Mouse (Mus musculus): ENCODE results near the gene Cep250. TPM values are rescaled to one million over a fixed set of nuclear protein-coding genes. Genes with fewer than 3 reads are reported as not detected.

Cep250 gene
- polyA plus RNA-seq, 1 experiment from 2014 or later = 22.5 TPM

GRCm38 (mm10) chr2:155962991-155963390 is 6.7 kb downstream of the Cep250 start:
- H3K36me3 ChIP-seq = peaks cover 58% of the 10 kb centered on the region

GRCm38 (mm10) chr2:155973348-155973747 is 17.1 kb downstream of the Cep250 start:
- H3K4me1 ChIP-seq = no peaks in the 10 kb centered on the region
- H3K4me2 ChIP-seq (replicated peaks) = no peak overlapping the region
- H3K27me3 ChIP-seq = no peaks in the 10 kb centered on the region
- no peak overlapping the region for H3K27ac ChIP-seq (replicated peaks)
- H3K36me3 ChIP-seq = peaks cover 89% of the 10 kb centered on the region
- WGBS = 72% methylated on average over 6 of the region's 6 CpGs
- H3K9ac ChIP-seq = no peak overlapping the region
- ATAC-seq (ENCODE audit: insufficient number of reproducible peaks, low FRiP score, low TSS enrichment, low read depth) = no peak
- no peaks in the 10 kb centered on the region for H3K9me3 ChIP-seq (replicated peaks)
- no peak overlapping the region for H3K4me3 ChIP-seq (replicated peaks)

More at GRCm38 (mm10) chr2:155962991-155963390, 6.7 kb downstream of the Cep250 start:
- 25% methylated on average over 1 of the region's 1 CpGs for WGBS
- ATAC-seq (ENCODE audit: insufficient number of reproducible peaks, low FRiP score, low TSS enrichment, low read depth) = no peak
- no peak overlapping the region for H3K9ac ChIP-seq
- no peak overlapping the region for H3K4me3 ChIP-seq (replicated peaks)
- H3K27me3 ChIP-seq = no peaks in the 10 kb centered on the region
- no peak overlapping the region for H3K27ac ChIP-seq (replicated peaks)
- H3K4me1 ChIP-seq = 0 out of 2 replicates have a peak, but pooled peaks cover 2% of the 10 kb centered on the region
- H3K4me2 ChIP-seq (replicated peaks) = no peak overlapping the region
- H3K9me3 ChIP-seq (replicated peaks) = no peaks in the 10 kb centered on the region

- H3K4me1 ChIP-seq = no peaks in the 10 kb centered on the region
- ATAC-seq (ENCODE audit: insufficient number of reproducible peaks, low FRiP score, low TSS enrichment, low read depth) = no peak
- WGBS = 81% methylated on average over 14 of the region's 14 CpGs
- no peak overlapping the region for H3K9ac ChIP-seq
- H3K9me3 ChIP-seq (replicated peaks) = no peaks in the 10 kb centered on the region
- no peaks in the 10 kb centered on the region for H3K27me3 ChIP-seq
- no peak overlapping the region for H3K4me3 ChIP-seq (replicated peaks)
- H3K27ac ChIP-seq (replicated peaks) = no peak overlapping the region
- peaks cover 88% of the 10 kb centered on the region for H3K36me3 ChIP-seq
- H3K4me2 ChIP-seq (replicated peaks) = no peak overlapping the region
Observed at GRCm38 (mm10) chr2:155974087-155974731, 18.0 kb downstream of the Cep250 start.

- Histone ChIP-seq H3K9me3 (replicated peaks) (no peaks in the 10 kb centered on the region), H3K4me1 (no peaks in the 10 kb centered on the region), H3K27ac (replicated peaks) (no peak overlapping the region), H3K27me3 (no peaks in the 10 kb centered on the region), H3K9ac (no peak overlapping the region), H3K4me3 (replicated peaks) (no peak overlapping the region), H3K4me2 (replicated peaks) (no peak overlapping the region), H3K36me3 (peaks cover 95% of the 10 kb centered on the region)
- ATAC-seq (ENCODE audit: insufficient number of reproducible peaks, low FRiP score, low TSS enrichment, low read depth) = no peak; the same call in 1 of the 2 replicates
- WGBS = 83% methylated on average over 5 of the region's 5 CpGs
Observed at GRCm38 (mm10) chr2:155979328-155979991, 23.2 kb downstream of the Cep250 start.

- Histone ChIP-seq H3K9ac (no peak overlapping the region), H3K4me3 (replicated peaks) (no peak overlapping the region), H3K27me3 (no peaks in the 10 kb centered on the region), H3K27ac (replicated peaks) (no peak overlapping the region), H3K36me3 (peaks cover 100% of the 10 kb centered on the region), H3K4me1 (no peaks in the 10 kb centered on the region), H3K4me2 (replicated peaks) (no peak overlapping the region), H3K9me3 (replicated peaks) (no peaks in the 10 kb centered on the region)
- ATAC-seq (ENCODE audit: insufficient number of reproducible peaks, low FRiP score, low TSS enrichment, low read depth) = no peak
- 82% methylated on average over 7 of the region's 7 CpGs for WGBS
Observed at GRCm38 (mm10) chr2:155985776-155986175, 29.5 kb downstream of the Cep250 start.

- H3K4me1 ChIP-seq = no peaks in the 10 kb centered on the region
- peaks cover 100% of the 10 kb centered on the region for H3K36me3 ChIP-seq
- no peaks in the 10 kb centered on the region for H3K9me3 ChIP-seq (replicated peaks)
- no peak overlapping the region for H3K9ac ChIP-seq
- ATAC-seq (ENCODE audit: insufficient number of reproducible peaks, low FRiP score, low TSS enrichment, low read depth) = no peak
- WGBS = 95% methylated on average over 6 of the region's 6 CpGs
- H3K4me2 ChIP-seq (replicated peaks) = no peak overlapping the region
- H3K27ac ChIP-seq (replicated peaks) = no peak overlapping the region
- H3K27me3 ChIP-seq = no peaks in the 10 kb centered on the region
- no peak overlapping the region for H3K4me3 ChIP-seq (replicated peaks)
Observed at GRCm38 (mm10) chr2:155987131-155987530, 30.9 kb downstream of the Cep250 start.

GRCm38 (mm10) chr2:155989085-155989484 is 32.8 kb downstream of the Cep250 start:
- no peaks in the 10 kb centered on the region for H3K4me1 ChIP-seq
- H3K9ac ChIP-seq = no peak overlapping the region
- no peak for ATAC-seq (ENCODE audit: insufficient number of reproducible peaks, low FRiP score, low TSS enrichment, low read depth)
- no peak overlapping the region for H3K4me3 ChIP-seq (replicated peaks)
- WGBS = 69% methylated on average over 4 of the region's 4 CpGs
- peaks cover 100% of the 10 kb centered on the region for H3K36me3 ChIP-seq
- H3K4me2 ChIP-seq (replicated peaks) = no peak overlapping the region
- H3K9me3 ChIP-seq (replicated peaks) = no peaks in the 10 kb centered on the region
- H3K27me3 ChIP-seq = no peaks in the 10 kb centered on the region
- no peak overlapping the region for H3K27ac ChIP-seq (replicated peaks)

GRCm38 (mm10) chr2:155991151-155991550 is 34.9 kb downstream of the Cep250 start:
- 91% methylated on average over 10 of the region's 10 CpGs for WGBS
- no peak overlapping the region for H3K4me2 ChIP-seq (replicated peaks)
- ATAC-seq (ENCODE audit: insufficient number of reproducible peaks, low FRiP score, low TSS enrichment, low read depth) = no peak

GRCm38 (mm10) chr2:155991863-155992321 is 35.6 kb downstream of the Cep250 start:
- Histone ChIP-seq H3K4me3 (replicated peaks) (no peak overlapping the region), H3K4me2 (replicated peaks) (no peak overlapping the region), H3K9me3 (replicated peaks) (no peaks in the 10 kb centered on the region), H3K4me1 (no peaks in the 10 kb centered on the region), H3K27me3 (no peaks in the 10 kb centered on the region), H3K36me3 (peaks cover 100% of the 10 kb centered on the region), H3K27ac (replicated peaks) (no peak overlapping the region), H3K9ac (no peak overlapping the region)
- no peak for ATAC-seq (ENCODE audit: insufficient number of reproducible peaks, low FRiP score, low TSS enrichment, low read depth)
- 75% methylated on average over 14 of the region's 14 CpGs for WGBS

More at GRCm38 (mm10) chr2:155991151-155991550, 34.9 kb downstream of the Cep250 start:
- H3K4me3 ChIP-seq (replicated peaks) = no peak overlapping the region
- H3K27ac ChIP-seq (replicated peaks) = no peak overlapping the region
- no peaks in the 10 kb centered on the region for H3K9me3 ChIP-seq (replicated peaks)
- H3K36me3 ChIP-seq = peaks cover 100% of the 10 kb centered on the region
- no peaks in the 10 kb centered on the region for H3K4me1 ChIP-seq
- no peak overlapping the region for H3K9ac ChIP-seq
- no peaks in the 10 kb centered on the region for H3K27me3 ChIP-seq

- Histone ChIP-seq H3K27me3 (no peaks in the 10 kb centered on the region), H3K9me3 (replicated peaks) (no peaks in the 10 kb centered on the region), H3K9ac (no peak overlapping the region), H3K36me3 (peaks cover 13% of the 10 kb centered on the region), H3K4me1 (peaks cover 11% of the 10 kb centered on the region), H3K4me2 (replicated peaks) (no peak overlapping the region), H3K27ac (replicated peaks) (no peak overlapping the region), H3K4me3 (replicated peaks) (no peak overlapping the region)
- no peak for ATAC-seq (ENCODE audit: insufficient number of reproducible peaks, low FRiP score, low TSS enrichment, low read depth)
- WGBS = 94% methylated on average over 4 of the region's 4 CpGs
Observed at GRCm38 (mm10) chr2:156005393-156005792, 49.1 kb downstream of the Cep250 start.

- H3K4me2 ChIP-seq (replicated peaks) = peak within 1 kb of the TSS; percentile 78
Observed at GRCm38 (mm10) chr2:156007888-156008532, 51.8 kb downstream of the Cep250 start, which contains the start of the genes 6430550D23Rik and Ergic3. Gene 6430550D23Rik (minus strand): TSS chr2:156007977. Gene Ergic3 (plus strand): TSS chr2:156008045.

More at GRCm38 (mm10) chr2:156007888-156008532, 51.8 kb downstream of the Cep250 start, which contains the start of the genes 6430550D23Rik and Ergic3:
- H3K4me1 ChIP-seq = peaks cover 11% of the 10 kb centered on the region
- H3K27ac ChIP-seq (replicated peaks) = peak within 1 kb of the TSS; percentile 78
- no peaks in the 10 kb centered on the region for H3K27me3 ChIP-seq
- H3K9me3 ChIP-seq (replicated peaks) = no peaks in the 10 kb centered on the region
- peak; percentile 99 for ATAC-seq (ENCODE audit: insufficient number of reproducible peaks, low FRiP score, low TSS enrichment, low read depth)
- peaks cover 31% of the 10 kb centered on the region for H3K36me3 ChIP-seq
- peak within 1 kb of the TSS; percentile 82 for H3K9ac ChIP-seq
- WGBS = under 1% methylated on average over 45 of the region's 45 CpGs
- H3K4me3 ChIP-seq (replicated peaks) = peak within 1 kb of the TSS; percentile 93
